Mouse (Mus musculus): ENCODE measurements around the gene Frs2. TPM values are rescaled to one million over a fixed set of nuclear protein-coding genes. Genes with fewer than 3 reads are reported as not detected.
A peak's percentile ranks its signal among the peaks of the same experiment; 100 is the strongest.

Gene Frs2
- polyA plus RNA-seq, 1 experiment from 2014 or later = 21.4 TPM

DNA sequence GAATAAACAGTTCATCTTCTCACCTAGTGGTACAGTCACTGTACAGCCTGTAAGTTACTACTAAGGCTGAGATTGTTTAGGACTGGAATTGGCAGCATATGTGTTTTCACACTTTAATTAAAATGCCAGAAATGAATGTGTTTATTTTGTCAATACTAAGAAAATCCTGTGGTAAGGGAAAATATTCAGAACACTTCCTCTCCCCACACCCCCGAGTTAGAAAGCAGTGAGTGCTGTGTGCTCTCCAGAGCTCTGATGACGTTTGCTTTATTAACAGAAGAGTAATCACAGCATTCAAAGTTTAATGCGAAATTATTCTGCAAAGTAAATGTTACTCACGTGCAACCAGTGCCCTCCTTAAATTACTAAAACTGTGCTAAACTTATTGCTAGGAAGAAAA, 58.7 kb downstream of the Frs2 start:
- 85% methylated on average over 4 of the region's 4 CpGs for WGBS

DNA sequence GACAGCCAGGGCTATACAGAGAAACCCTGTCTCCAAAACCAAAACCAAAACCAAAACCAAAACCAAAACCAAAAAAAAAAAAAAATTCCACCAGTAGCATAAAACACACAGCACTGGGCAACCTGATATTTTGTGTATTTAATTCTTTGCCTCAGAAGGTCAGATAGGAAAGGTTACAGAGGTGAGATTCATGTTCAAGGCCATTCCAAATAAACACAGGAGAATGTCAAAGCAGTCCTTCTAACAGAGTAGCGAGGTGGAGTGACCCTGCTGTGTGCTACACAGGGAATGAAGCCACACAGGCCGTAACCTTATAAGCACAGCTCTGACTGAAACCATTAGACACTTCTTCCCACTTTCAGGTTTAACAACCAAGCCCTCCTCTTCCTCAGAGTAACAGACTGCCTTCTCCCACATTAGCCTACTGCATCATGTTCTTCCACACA, 66.4 kb downstream of the Frs2 start:
- Histone ChIP-seq H3K9me3 (no peaks in the 10 kb centered on the region), H3K4me1 (replicated peaks) (no peaks in the 10 kb centered on the region), H3K36me3 (peaks cover 67% of the 10 kb centered on the region), H3K27ac (no peak overlapping the region), H3K27me3 (ENCODE audit: insufficient read depth, poor library complexity, severe bottlenecking) (no peaks in the 10 kb centered on the region), H3K4me3 (no peak overlapping the region)
- WGBS = 71% methylated on average over 2 of the region's 2 CpGs
- no peak for DNase-seq (ENCODE audit: low spot score)

More for the DNA sequence above, 58.7 kb downstream of the Frs2 start:
- Histone ChIP-seq H3K36me3 (peaks cover 38% of the 10 kb centered on the region), H3K9me3 (no peaks in the 10 kb centered on the region), H3K27ac (no peak overlapping the region), H3K4me1 (replicated peaks) (peaks cover 12% of the 10 kb centered on the region), H3K27me3 (ENCODE audit: insufficient read depth, poor library complexity, severe bottlenecking) (no peaks in the 10 kb centered on the region), H3K4me3 (no peak overlapping the region)
- no peak for DNase-seq (ENCODE audit: low spot score)

DNA sequence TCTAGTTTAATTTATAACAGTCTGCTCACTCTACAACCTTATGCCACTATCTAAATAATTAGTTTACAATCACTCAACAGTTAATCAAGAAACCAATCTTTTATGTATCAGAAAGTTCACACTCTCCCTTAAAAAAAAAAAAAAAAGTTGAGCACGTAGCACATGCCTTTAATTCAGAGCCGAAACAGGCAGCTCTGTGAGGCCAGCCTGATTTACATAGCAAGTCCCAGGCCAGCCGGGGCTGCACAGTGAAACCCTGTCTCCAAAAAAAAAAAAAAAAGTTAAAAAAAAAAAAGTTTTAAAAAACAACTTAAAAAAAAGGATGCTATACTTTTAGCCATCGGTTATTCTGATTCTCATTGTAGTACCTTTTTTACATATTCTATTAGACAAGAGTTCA, 67.0 kb downstream of the Frs2 start:
- Histone ChIP-seq H3K4me3 (no peak overlapping the region), H3K27ac (no peak overlapping the region), H3K27me3 (ENCODE audit: insufficient read depth, poor library complexity, severe bottlenecking) (no peaks in the 10 kb centered on the region), H3K9me3 (no peaks in the 10 kb centered on the region), H3K36me3 (peaks cover 71% of the 10 kb centered on the region), H3K4me1 (replicated peaks) (no peaks in the 10 kb centered on the region)
- WGBS = 89% methylated on average over 4 of the region's 4 CpGs
- no peak for DNase-seq (ENCODE audit: low spot score)

DNA sequence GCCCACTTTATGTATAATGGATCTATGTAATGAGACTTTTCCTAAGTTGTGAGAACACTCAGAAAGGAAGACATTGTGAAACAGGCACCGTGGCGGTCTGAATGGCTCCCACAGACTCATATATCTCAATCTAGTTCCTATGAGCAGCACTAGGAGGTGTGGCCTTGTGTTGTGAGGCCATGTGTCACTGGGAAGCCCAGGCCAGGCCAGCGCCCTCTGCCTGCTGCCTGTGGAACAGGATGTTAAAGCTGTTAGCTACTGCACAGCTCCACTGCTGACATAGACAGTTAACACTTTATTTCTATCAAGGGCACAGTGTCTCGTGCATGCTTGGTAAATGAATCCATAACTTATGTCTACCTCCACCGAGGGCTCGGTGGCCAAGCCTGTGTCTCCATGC, 70.0 kb downstream of the Frs2 start:
- H3K9me3 ChIP-seq = no peaks in the 10 kb centered on the region
- H3K4me1 ChIP-seq (replicated peaks) = no peaks in the 10 kb centered on the region
- peak; percentile 43 for DNase-seq (ENCODE audit: low spot score)
- H3K36me3 ChIP-seq = peaks cover 83% of the 10 kb centered on the region
- 78% methylated on average over 6 of the region's 6 CpGs for WGBS
- H3K27ac ChIP-seq = no peak overlapping the region
- no peak overlapping the region for H3K4me3 ChIP-seq
- no peaks in the 10 kb centered on the region for H3K27me3 ChIP-seq (ENCODE audit: insufficient read depth, poor library complexity, severe bottlenecking)

DNA sequence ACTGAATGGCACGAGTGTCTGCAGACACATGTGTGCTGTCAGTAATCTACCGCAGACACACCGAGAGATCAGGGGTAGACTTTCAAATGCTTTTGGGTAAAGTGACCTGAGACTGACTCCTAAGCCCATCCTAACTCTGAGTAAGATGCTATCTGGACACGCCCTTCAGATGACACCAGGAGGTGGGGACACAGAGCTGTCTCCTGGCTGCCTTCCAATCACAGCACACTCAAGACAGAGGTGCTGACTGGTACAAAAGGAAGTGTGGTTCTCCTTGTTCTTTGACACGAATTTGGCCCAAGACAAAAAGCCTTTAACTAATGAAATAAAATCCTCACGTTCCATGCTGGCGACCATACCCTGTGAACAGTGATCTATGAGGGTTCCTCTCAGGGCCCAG, 75.2 kb downstream of the Frs2 start:
- H3K4me1 ChIP-seq (replicated peaks) = no peaks in the 10 kb centered on the region
- no peaks in the 10 kb centered on the region for H3K9me3 ChIP-seq
- DNase-seq (ENCODE audit: low spot score) = no peak
- WGBS = 91% methylated on average over 7 of the region's 7 CpGs
- H3K27ac ChIP-seq = no peak overlapping the region
- H3K27me3 ChIP-seq (ENCODE audit: insufficient read depth, poor library complexity, severe bottlenecking) = no peaks in the 10 kb centered on the region
- H3K36me3 ChIP-seq = peaks cover 89% of the 10 kb centered on the region
- H3K4me3 ChIP-seq = no peak overlapping the region

DNA sequence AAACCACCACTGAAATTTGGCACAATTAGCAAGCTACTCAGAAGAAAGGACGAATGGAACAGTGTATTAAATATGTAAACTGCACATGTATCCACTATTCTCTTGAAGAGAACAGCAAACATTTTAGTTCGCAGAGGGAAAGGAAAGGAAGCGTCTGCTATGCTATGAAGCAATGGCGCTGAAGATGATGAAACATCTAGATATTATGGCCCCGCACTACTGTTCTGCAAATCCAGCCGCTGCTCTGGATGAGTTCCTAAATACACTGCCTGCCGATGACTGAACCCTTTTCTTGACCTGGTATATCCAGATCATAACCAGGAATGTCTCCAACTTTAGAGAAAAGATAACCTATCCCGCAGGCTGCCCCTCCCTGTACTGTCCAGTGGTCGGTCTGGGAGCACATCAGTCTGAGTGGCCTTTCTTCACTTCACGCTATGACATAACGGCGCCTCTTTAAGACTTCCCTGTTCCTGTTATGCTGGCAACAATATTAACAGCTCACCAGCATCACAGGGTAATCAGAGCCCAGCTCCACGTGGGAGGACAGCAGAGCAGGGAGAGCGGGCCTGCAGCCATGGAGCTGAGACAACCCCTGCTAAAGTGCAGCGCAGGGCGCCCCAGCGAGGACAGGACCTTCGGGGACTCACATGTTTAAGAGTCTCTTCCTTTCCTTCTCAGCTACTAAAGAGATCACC, 76.0 kb downstream of the Frs2 start:
- Histone ChIP-seq H3K27me3 (ENCODE audit: insufficient read depth, poor library complexity, severe bottlenecking) (no peaks in the 10 kb centered on the region), H3K9me3 (no peaks in the 10 kb centered on the region), H3K4me3 (no peak overlapping the region), H3K27ac (no peak overlapping the region), H3K4me1 (replicated peaks) (no peaks in the 10 kb centered on the region), H3K36me3 (peaks cover 82% of the 10 kb centered on the region)
- DNase-seq (ENCODE audit: low spot score) = no peak
- WGBS = 94% methylated on average over 18 of the region's 18 CpGs

DNA sequence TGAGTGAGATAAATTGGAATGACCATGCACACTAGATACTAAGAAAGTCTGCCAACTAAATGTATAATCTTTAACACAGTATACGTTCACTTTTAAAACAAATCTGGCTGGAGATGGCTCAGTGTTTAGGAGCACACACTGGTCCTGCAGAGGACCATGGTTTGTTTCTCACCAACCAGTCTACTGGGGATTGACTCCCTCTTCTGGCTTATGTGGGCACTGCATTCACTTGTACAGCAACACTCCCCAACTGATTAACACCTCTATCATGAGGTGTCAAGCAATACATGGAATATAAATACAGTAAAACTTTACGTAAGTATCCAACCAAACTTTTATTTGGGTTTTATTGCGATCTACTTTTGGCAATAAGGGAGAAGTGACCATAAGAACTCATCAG, 79.2 kb downstream of the Frs2 start:
- Histone ChIP-seq H3K36me3 (peaks cover 50% of the 10 kb centered on the region), H3K9me3 (no peaks in the 10 kb centered on the region)
- 93% methylated on average over 3 of the region's 3 CpGs for WGBS

DNA sequence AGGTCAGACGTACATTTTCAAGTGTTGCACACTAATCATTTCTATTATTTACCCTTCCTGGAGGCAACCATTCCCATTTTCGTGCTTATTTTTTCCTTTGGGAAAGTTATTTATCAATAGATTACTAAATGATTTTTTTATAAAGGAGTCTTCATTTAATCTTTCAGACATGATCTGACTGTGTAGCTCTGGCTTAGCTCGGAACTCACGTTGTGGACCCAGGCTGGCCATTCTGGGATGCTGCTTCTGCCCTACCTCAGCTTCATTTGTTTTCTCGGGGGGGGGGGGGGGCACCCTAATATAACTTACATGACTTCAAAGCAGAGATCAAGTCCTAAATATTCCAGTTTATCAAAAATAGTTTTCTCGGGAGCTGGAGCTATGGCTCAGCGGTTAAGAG, 84.3 kb downstream of the Frs2 start:
- WGBS = 9% methylated on average over 7 of the region's 7 CpGs
- H3K27ac ChIP-seq = peak overlapping the region; percentile 96
- H3K4me3 ChIP-seq = peak overlapping the region; percentile 91
- H3K4me1 ChIP-seq (replicated peaks) = peaks cover 9% of the 10 kb centered on the region
- peak; percentile 31 for DNase-seq (ENCODE audit: low spot score)
- H3K36me3 ChIP-seq = peaks cover 35% of the 10 kb centered on the region
- no peaks in the 10 kb centered on the region for H3K27me3 ChIP-seq (ENCODE audit: insufficient read depth, poor library complexity, severe bottlenecking)
- H3K9me3 ChIP-seq = no peaks in the 10 kb centered on the region

More for the DNA sequence above, 79.2 kb downstream of the Frs2 start:
- H3K27ac ChIP-seq = no peak overlapping the region
- H3K4me3 ChIP-seq = no peak overlapping the region
- no peaks in the 10 kb centered on the region for H3K4me1 ChIP-seq (replicated peaks)
- no peaks in the 10 kb centered on the region for H3K27me3 ChIP-seq (ENCODE audit: insufficient read depth, poor library complexity, severe bottlenecking)
- DNase-seq (ENCODE audit: low spot score) = no peak

DNA sequence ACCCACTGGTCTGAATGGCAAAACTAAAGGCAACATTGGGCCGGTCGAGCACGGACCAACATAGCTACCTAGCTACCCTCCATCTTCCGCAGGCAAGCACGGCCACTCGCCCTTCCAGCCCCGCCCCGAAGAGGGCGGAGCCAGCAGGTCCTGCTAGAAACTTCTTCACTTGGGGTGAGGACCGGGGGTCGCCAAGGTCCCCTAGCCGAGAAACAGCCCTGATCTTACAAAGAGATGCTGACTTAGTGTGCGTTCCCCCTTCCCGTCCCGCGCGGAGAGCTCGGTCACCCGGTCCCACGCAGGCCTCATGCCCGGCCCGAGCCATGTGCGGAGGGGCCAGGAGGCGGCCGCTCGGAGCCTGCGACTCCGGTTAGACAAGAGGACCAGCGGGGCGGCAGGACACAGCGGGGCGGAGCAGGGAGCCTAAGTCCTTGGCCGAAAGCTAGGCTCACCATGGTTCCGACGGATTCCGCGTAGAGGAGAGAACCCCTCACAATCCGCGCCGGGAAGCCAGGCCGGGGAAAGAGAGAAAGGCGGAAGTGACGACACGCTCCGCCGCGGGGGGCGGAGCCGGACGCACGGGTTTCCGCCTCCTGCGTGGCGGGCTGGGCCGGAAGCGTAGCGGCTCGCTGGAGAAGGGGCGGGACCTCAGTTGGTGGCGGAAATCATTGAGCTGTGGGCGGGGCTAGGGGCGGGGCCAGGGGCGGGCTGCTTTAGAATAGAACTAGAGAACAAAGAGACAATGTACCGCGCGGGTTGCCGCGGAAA, 84.9 kb downstream of the Frs2 start, which contains the start of gene Cct2:
TSS of gene Cct2 (minus strand) at position 561 of the 768 bp plus-strand sequence.
- peak within 1 kb of the TSS; percentile 96 for H3K27ac ChIP-seq
- DNase-seq (ENCODE audit: low spot score) = peak; percentile 98
- H3K27me3 ChIP-seq (ENCODE audit: insufficient read depth, poor library complexity, severe bottlenecking) = no peaks in the 10 kb centered on the region
- peaks cover 14% of the 10 kb centered on the region for H3K4me1 ChIP-seq (replicated peaks)
- H3K4me3 ChIP-seq = peak within 1 kb of the TSS; percentile 91
- H3K36me3 ChIP-seq = peaks cover 38% of the 10 kb centered on the region
- no peaks in the 10 kb centered on the region for H3K9me3 ChIP-seq
- under 1% methylated on average over 68 of the region's 68 CpGs for WGBS

DNA sequence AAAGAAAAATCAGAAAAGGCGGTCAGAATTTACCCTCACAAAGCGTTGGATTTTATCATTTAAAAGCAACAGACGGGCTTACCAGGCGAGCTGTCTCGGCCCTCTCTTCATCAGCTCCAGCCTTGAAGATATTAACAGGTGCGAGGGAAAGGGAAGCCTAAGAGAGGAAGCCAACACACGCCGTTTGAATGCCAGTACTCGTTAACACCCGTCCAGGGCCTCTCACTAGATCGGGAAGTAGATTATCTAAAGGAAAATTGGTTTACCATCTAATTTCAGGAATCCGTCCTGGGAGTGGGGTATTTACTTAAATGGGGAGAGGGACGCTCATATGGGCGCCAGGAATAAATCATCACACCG, 85.5 kb downstream of the Frs2 start:
- Histone ChIP-seq H3K4me3 (peak overlapping the region; percentile 91), H3K9me3 (no peaks in the 10 kb centered on the region), H3K27me3 (ENCODE audit: insufficient read depth, poor library complexity, severe bottlenecking) (no peaks in the 10 kb centered on the region), H3K4me1 (replicated peaks) (peaks cover 14% of the 10 kb centered on the region), H3K36me3 (peaks cover 44% of the 10 kb centered on the region), H3K27ac (peak overlapping the region; percentile 96)
- WGBS = 6% methylated on average over 15 of the region's 15 CpGs
- no peak for DNase-seq (ENCODE audit: low spot score)

DNA sequence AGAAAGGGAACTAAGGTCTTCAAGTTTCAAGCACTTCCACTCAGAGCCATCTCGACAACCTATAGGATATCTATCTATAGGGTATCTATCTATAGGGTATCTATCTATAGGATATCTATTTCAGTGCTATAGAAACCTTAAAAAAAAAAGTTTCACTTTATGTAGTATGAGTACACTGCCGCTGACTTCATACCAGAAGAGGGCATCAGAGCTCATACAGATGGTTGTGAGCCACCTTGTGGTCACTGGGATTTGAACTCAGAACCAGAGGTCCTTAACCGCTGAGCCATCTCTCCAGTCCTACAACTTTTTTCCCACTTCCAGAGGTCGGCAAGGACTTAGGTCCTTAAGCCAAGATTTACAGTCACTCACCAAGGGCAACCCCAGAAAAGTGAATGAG, 92.7 kb downstream of the Frs2 start:
- peaks cover 100% of the 10 kb centered on the region for H3K36me3 ChIP-seq
- H3K27ac ChIP-seq = no peak overlapping the region
- whole genome bisulfite sequencing = 89% methylated on average over 4 of the region's 4 CpGs

DNA sequence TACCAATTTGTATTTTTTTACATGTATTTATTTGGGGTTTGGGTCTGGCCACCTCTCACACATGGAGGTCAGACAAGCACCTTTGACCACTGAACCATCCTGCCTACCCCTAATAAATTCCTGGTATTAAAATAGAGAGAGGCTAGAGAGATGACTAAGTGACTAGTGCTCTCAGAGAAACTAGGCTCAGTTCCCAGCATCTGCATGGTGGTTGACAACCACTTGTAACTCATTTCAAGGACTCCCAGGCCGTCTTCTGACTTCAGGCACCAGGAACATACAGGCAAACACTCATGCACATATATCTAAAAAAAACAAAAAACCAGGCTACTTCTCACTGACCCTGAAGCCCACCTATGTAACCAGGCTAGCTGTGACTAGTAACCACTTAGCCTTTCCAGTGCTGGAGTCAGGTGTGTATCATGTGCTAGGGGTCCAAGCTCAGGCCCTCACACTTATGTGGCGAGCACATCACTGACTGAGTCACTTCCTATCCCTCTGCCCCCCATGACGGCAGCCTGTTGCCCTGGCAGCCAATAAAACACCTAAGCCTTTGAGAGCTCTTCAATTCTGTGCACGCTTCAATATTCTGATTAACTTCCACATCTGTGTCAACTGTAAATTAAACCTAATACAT, 98.3 kb downstream of the Frs2 start:
- Histone ChIP-seq H3K27ac (no peak overlapping the region), H3K27me3 (ENCODE audit: insufficient read depth, poor library complexity, severe bottlenecking) (no peaks in the 10 kb centered on the region; the same call in 1 of the 2 replicates), H3K36me3 (peaks cover 69% of the 10 kb centered on the region), H3K4me3 (no peak overlapping the region), H3K9me3 (no peaks in the 10 kb centered on the region), H3K4me1 (replicated peaks) (peaks cover 19% of the 10 kb centered on the region)
- no peak for DNase-seq (ENCODE audit: low spot score)
- 82% methylated on average over 4 of the region's 4 CpGs for WGBS

More for the DNA sequence above, 92.7 kb downstream of the Frs2 start:
- Histone ChIP-seq H3K4me1 (replicated peaks) (peaks cover 5% of the 10 kb centered on the region; the same call in 1 of the 2 replicates), H3K4me3 (no peak overlapping the region), H3K9me3 (no peaks in the 10 kb centered on the region), H3K27me3 (ENCODE audit: insufficient read depth, poor library complexity, severe bottlenecking) (no peaks in the 10 kb centered on the region)
- DNase-seq (ENCODE audit: low spot score) = no peak

DNA sequence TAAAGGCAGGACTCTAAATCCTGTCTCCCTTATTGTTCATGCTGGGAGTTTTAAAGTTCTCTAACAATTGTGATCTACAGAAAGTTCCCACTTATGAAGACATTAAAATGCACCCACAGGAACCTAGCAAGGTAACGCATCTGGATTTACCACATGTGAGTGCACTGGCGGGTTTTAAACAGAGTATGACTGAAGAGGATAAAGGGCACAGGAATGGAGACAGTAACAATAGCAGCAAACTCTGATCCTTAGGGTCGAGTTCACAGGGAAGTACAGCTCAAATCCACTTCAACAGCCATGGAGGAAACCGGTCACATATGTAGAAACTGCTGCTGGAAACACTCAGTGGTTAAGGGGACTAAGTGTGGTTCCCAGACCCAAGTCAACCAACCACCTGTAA, 99.1 kb downstream of the Frs2 start:
- Histone ChIP-seq H3K4me3 (no peak overlapping the region), H3K36me3 (peaks cover 61% of the 10 kb centered on the region), H3K27me3 (ENCODE audit: insufficient read depth, poor library complexity, severe bottlenecking) (peaks cover under 1% of the 10 kb centered on the region; the same call in 1 of the 2 replicates), H3K27ac (no peak overlapping the region), H3K9me3 (no peaks in the 10 kb centered on the region), H3K4me1 (replicated peaks) (peaks cover 20% of the 10 kb centered on the region)
- DNase-seq (ENCODE audit: low spot score) = no peak
- 77% methylated on average over 4 of the region's 4 CpGs for WGBS
